24 mouse cellular contexts compared by ENCODE assay signal in the genomic region with DNA sequence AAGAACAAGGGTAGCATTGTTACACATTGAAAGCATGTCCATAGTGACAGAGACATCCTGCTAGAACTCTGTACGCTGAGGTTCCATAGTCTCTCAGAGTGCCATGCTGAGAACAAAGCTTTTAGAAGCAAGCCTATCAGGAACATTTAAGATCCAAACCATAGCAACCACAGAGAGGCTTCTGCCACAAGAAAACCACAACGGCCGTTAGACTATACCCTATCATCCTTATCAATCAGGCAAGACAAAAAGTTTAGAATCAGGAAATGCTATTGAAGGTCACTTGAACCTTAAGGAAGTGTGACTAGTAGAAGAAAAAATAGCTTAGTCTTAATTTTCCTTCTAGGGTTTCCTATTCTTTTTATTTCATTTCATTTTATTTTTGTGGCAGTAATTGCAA.
"Had no signal": no experiment of that assay in that cellular context is flagged by ENCODE, and none has a peak within 500 bp of the region (broad histone marks: within the 10 kb centered on the region; RNA-seq: fewer than 3 reads in every experiment).

No protein-coding gene starts in this region.

- ATAC-seq: hindbrain, embryonic 16.5 days; inflammation-experienced regulatory T-cells, adult 6 months; intestine, embryonic 15.5 days; intestine, postnatal 0 days had no signal

- H3K27ac ChIP-seq: heart, adult 2 months; hindbrain, embryonic 10.5 days; hindbrain, embryonic 12.5 days; hindbrain, embryonic 14.5 days; intestine, embryonic 15.5 days; layer of hippocampus, adult 2 months; left cerebral cortex, adult 2 months; limb, embryonic 10.5 days; limb, embryonic 12.5 days; liver, embryonic 15.5 days had no signal

- H3K4me3 ChIP-seq: heart, adult 2 months; heart, embryonic 12.5 days; hindbrain, embryonic 10.5 days; hindbrain, embryonic 12.5 days; intestine, embryonic 15.5 days; layer of hippocampus, adult 2 months; left cerebral cortex, adult 2 months; limb, embryonic 10.5 days; limb, embryonic 12.5 days; liver, embryonic 15.5 days had no signal

- DNase-seq: gastrocnemius, postnatal 14 days; gastrocnemius, postnatal 36 days; heart, adult 11 months; heart, adult 2 months; heart, postnatal 10 days; heart, postnatal 4 days; kidney, adult 18-20 months; kidney, adult 8-10 months; kidney, postnatal 10 days; kidney, postnatal 25 days; kidney, postnatal 4 days had no signal

- H3K27me3 ChIP-seq: heart, embryonic 12.5 days; hindbrain, embryonic 12.5 days; intestine, embryonic 15.5 days; limb, embryonic 12.5 days; liver, embryonic 15.5 days had no signal

- H3K4me1 ChIP-seq: heart, embryonic 12.5 days; hindbrain, embryonic 10.5 days; hindbrain, embryonic 12.5 days; intestine, embryonic 15.5 days; limb, embryonic 10.5 days; limb, embryonic 12.5 days; liver, embryonic 15.5 days had no signal

- H3K9me3 ChIP-seq: heart, embryonic 12.5 days; hindbrain, embryonic 10.5 days; hindbrain, embryonic 12.5 days; intestine, embryonic 15.5 days; limb, embryonic 10.5 days; limb, embryonic 12.5 days; liver, embryonic 15.5 days had no signal

- H3K36me3 ChIP-seq: heart, embryonic 12.5 days; hindbrain, embryonic 10.5 days; hindbrain, embryonic 12.5 days; intestine, embryonic 15.5 days; limb, embryonic 10.5 days; limb, embryonic 12.5 days; liver, embryonic 15.5 days had no signal

- H3K4me2 ChIP-seq: heart, embryonic 12.5 days; hindbrain, embryonic 12.5 days; hindbrain, embryonic 14.5 days; intestine, embryonic 15.5 days; limb, embryonic 12.5 days; liver, embryonic 15.5 days had no signal

- H3K9ac ChIP-seq: heart, embryonic 12.5 days; hindbrain, embryonic 12.5 days; hindbrain, embryonic 14.5 days; intestine, embryonic 15.5 days; limb, embryonic 12.5 days; liver, embryonic 15.5 days had no signal
